Mouse (Mus musculus) adrenal gland, postnatal 14 days (tissue): ENCODE results near the gene Fip1l1. TPM values are rescaled to one million over a fixed set of nuclear protein-coding genes. Genes with fewer than 3 reads are reported as not detected.

Source experiments
- DNase-seq: peaks from one replicate; pipeline ENCODE4 v3.0.0; 2021; ENCODE audit warnings: mixed read lengths
- total RNA-seq: library from RNA; stranded (reverse); gene quantifications from 2 replicates; pipeline ENCODE4 v1.2.3, GENCODE M21; 2021

The Fip1l1 gene
- total RNA-seq, 1 experiment from 2014 or later, result 56.7 TPM

GRCm38 (mm10) chr5:74613491-74614151 is 78.4 kb downstream of the Fip1l1 start:
- DNase-seq, result no peak

DNA sequence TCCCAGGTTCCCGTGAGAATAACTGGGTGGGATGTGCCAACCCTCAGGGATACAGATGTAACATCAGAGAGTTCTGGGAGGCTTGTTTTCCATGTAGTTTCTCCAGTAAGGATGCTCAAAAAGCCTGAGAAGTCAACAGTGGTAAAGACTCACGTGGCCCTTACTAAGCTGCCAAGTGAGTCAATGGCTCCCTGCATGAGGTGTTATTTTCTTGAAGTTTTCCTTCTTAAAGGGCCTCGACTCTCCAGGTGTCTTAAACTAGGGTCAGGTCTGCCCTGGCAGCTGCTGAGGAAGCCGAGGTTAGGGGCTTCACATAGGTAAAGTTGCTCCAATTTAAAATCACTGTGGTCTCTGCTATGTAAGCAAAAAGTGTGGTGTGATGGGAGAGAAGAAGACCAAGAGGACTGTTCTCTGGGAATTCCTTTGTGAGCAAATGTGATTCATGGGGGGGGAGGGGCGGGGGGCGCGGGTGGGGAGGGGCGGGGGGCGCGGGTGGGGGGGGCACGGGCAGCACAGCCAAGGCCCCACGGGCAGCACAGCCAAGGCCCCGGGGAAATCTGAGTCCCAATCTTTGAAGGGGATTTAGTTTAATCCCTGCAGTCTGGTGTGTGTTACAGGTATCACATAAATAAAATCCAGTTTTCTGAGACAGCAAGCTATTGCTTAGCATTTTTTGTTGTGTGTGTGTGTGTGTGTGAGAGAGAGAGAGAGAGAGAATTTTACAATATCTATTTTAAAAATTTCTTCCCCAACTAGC is 82.7 kb downstream of the Fip1l1 start:
- no peak for DNase-seq

DNA sequence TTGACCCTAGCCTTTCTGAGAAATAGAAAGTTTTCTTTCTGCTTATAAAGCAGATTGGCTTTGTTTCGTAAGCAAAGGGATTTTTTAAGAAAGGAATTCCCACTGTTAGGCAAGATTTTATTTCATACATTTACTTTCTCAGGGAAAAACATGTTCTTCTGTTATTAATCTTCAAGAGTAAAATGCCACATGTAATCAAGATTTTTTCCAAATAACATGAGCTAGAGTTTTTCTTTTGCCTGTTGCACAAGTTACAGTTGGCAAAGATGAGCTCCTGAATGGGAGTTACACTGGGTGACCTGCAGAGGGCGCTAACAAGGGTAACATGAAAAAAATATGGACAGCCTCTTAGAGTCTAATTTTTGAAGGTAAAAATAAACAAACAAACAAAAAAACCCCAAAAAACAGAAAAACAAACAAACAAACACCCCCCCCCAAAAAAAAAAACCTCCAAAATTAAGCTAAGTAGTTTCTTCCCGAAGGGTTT is 83.4 kb downstream of the Fip1l1 start:
- DNase-seq, result peak; percentile 67

GRCm38 (mm10) chr5:74621691-74622470 is 86.6 kb downstream of the Fip1l1 start:
- DNase-seq, result no peak

DNA sequence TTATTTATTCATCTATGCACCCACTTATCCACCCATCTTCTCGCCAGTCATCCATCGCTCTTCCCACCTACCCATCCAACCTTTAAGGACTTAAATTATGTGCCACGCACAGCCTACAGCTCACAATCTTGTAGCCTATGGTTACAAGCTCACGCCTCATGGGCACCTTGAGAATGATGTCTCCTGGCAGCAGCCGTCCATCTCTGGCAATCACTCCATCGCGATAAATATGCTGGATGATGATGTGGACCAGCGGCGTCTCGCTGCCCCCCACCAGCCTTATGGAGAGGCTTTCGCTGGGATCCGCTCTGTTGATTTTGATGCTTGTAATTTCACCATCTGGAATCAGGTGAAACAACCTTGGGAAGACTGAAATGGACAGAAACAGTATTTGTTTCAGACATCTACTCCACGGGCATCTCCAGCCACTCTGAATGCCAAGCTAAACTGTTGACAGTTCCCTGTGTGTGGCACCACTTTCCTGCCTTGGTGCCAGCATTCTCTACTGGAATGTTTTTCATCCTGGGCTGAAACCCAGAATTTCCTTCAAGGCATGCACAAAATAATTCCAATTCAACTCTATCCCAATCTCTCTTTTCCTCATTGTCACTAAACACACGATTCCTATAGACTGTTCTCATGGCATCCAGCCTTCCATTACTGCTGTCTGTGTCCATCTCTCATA is 88.2 kb downstream of the Fip1l1 start:
- DNase-seq, result no peak

- DNase-seq, result no peak
Measured at GRCm38 (mm10) chr5:74624385-74624784, 89.1 kb downstream of the Fip1l1 start.

GRCm38 (mm10) chr5:74628001-74628400 is 92.8 kb downstream of the Fip1l1 start:
- no peak for DNase-seq

- DNase-seq, result no peak
Measured at GRCm38 (mm10) chr5:74632369-74633114, 97.3 kb downstream of the Fip1l1 start.

DNA sequence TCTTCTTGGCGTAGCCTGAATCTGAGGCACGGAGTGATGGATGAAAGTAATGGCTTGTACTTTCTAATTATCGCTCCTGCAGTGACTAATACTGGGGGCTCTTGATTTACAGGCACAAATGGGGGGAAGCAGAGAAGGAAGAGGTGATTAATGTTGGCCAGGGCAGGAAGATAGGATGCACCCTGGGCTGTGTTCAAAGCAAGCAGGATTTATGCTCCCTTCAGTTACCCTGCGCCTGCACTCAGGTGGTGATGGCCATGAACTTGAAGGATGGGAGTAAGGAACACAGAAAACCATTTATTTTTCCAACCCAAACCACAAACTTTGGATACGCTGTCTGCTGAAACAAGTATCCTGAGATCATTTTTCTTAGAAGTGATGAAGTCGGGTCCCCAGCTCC is 98.2 kb downstream of the Fip1l1 start:
- no peak for DNase-seq

DNA sequence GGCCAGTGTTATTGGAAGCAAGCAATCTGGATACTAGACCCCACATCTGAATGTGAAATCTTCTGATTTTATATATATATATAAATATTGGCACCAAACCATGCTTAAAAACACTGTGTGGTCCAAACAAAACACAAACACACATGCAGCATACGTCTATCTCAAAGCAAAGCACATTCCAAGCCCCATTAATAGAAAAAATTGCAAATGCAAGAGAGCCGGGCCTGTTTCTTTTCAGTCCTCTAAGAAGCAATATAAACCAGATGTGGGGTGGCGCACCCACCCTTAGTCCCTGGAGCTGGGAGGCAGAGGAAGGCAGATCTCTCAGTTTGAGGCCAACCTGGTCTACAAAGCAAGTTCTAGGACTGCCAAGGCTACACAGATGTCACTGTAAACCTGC is 99.1 kb downstream of the Fip1l1 start:
- DNase-seq, result no peak

- no peak for DNase-seq
Measured at GRCm38 (mm10) chr5:74639516-74639915, 104.3 kb downstream of the Fip1l1 start.

DNA sequence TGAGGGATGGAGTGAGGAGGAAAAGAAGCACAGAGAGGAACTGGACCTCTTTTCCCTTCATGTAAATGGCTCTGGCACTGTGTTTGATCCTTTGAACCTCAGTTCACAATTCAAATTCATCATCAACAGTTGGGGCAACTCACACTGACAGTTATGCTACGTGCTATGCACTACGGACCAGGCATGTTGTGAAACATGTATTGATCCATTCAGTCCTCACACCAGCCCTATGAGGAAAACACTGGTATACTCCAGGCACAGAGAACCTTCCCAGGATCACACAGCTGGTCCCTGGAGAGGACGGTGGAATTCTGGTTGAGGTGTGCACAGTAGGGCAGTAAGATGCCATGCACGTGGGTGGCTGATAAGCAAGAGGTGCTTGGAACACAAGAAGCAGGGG is 105.3 kb downstream of the Fip1l1 start:
- no peak for DNase-seq

GRCm38 (mm10) chr5:74641000-74641399 is 105.8 kb downstream of the Fip1l1 start:
- peak; percentile 61 for DNase-seq

- no peak for DNase-seq
Measured at GRCm38 (mm10) chr5:74642291-74642690, 107.0 kb downstream of the Fip1l1 start.

GRCm38 (mm10) chr5:74647584-74647984 is 112.3 kb downstream of the Fip1l1 start:
- peak; percentile 27 for DNase-seq

- DNase-seq, result no peak
Measured at GRCm38 (mm10) chr5:74648216-74648615, 113.0 kb downstream of the Fip1l1 start.

Other genes starting within 250 kb of the Fip1l1 start
- 20.2 and 22.6 TPM in 2 replicates for gene Scfd2, start 3.7 kb upstream of the Fip1l1 start, total RNA-seq
- gene Lnx1, start 167.5 kb downstream of the Fip1l1 start, total RNA-seq, result 5.6 and 7.5 TPM in 2 replicates